Mouse (Mus musculus): ENCODE results near the gene Tcp11. TPM values are rescaled to one million over a fixed set of nuclear protein-coding genes. Genes with fewer than 3 reads are reported as not detected.

The Tcp11 gene
- polyA plus RNA-seq, 1 experiment from 2014 or later: 1.5 TPM

DNA sequence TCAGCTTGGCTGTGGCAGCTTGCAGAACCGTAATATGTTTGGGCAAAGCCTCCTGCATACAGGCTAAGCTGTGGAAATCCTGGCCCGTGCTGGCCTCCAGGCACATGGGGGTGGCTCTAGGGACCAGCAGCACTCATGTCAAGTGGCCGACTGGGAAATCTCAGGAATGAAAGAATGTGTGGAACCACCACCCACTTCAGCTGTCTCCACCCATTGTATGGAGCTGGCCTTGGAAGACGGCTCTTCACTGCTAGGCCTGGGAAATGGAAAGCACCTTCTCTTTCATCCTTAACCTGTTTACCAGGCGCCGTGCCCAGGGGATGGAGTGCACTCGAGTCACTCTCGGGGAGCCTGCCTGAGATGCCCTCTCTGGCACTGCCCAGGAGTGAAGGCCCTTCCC is 45.5 kb downstream of the Tcp11 start:
- Histone ChIP-seq H3K9me3 (no peaks in the 10 kb centered on the region), H3K4me2 (no peak overlapping the region), H3K36me3 (no peaks in the 10 kb centered on the region), H3K4me3 (no peak overlapping the region), H3K4me1 (replicated peaks) (peaks cover 38% of the 10 kb centered on the region), H3K27me3 (no peaks in the 10 kb centered on the region), H3K27ac (replicated peaks) (no peak overlapping the region), H3K9ac (no peak overlapping the region)
- WGBS: 77% methylated on average over 8 of the region's 8 CpGs
- no peak for ATAC-seq (ENCODE audit: low FRiP score, low read depth)

GRCm38 (mm10) chr17:28033046-28033580 is 47.3 kb downstream of the Tcp11 start:
- no peak overlapping the region for H3K4me3 ChIP-seq
- no peaks in the 10 kb centered on the region for H3K27me3 ChIP-seq
- H3K4me2 ChIP-seq: no peak overlapping the region
- no peaks in the 10 kb centered on the region for H3K36me3 ChIP-seq
- H3K27ac ChIP-seq (replicated peaks): peak overlapping the region; percentile 46
- no peak overlapping the region for H3K9ac ChIP-seq
- peaks cover 45% of the 10 kb centered on the region for H3K4me1 ChIP-seq (replicated peaks)
- no peak for ATAC-seq (ENCODE audit: low FRiP score, low read depth)
- no peaks in the 10 kb centered on the region for H3K9me3 ChIP-seq
- 16% methylated on average over 3 of the region's 3 CpGs for WGBS

DNA sequence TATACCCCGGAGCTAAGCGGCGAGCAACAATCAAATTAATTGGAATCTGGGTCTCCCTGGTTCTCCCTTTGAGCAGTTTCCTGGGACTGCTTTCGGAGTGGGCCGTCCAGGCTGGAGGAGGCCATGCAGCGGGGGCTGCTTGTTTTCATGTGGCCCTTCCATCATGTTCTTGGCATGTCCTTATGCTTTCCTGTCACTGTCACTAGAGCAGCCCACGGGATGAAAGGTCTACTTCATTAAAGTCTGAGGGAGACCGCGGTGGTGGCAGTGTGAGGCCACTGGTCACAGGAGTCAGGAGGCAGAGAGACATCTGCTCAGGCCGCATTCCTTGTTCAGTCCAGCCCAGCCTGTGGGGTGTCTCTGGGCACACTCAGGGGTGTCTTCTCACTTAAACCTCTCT is 48.2 kb downstream of the Tcp11 start:
- H3K4me2 ChIP-seq: no peak overlapping the region
- H3K36me3 ChIP-seq: no peaks in the 10 kb centered on the region
- ATAC-seq (ENCODE audit: low FRiP score, low read depth): 0 out of 2 replicates have a peak, but pooled peaks have one; percentile 4
- H3K27me3 ChIP-seq: no peaks in the 10 kb centered on the region
- peak overlapping the region; percentile 45; the same call in 1 of the 2 replicates for H3K27ac ChIP-seq (replicated peaks)
- no peak overlapping the region for H3K4me3 ChIP-seq
- no peaks in the 10 kb centered on the region for H3K9me3 ChIP-seq
- 41% methylated on average over 10 of the region's 10 CpGs for WGBS
- peaks cover 39% of the 10 kb centered on the region for H3K4me1 ChIP-seq (replicated peaks)
- no peak overlapping the region for H3K9ac ChIP-seq

GRCm38 (mm10) chr17:28031281-28031941 is 49.0 kb downstream of the Tcp11 start:
- Histone ChIP-seq H3K4me1 (replicated peaks) (peaks cover 37% of the 10 kb centered on the region), H3K9ac (no peak overlapping the region), H3K9me3 (no peaks in the 10 kb centered on the region), H3K27ac (replicated peaks) (0 out of 2 replicates have a peak overlapping the region, but pooled peaks have one; percentile 26), H3K36me3 (no peaks in the 10 kb centered on the region), H3K27me3 (no peaks in the 10 kb centered on the region), H3K4me3 (no peak overlapping the region), H3K4me2 (no peak overlapping the region)
- 64% methylated on average over 9 of the region's 9 CpGs for WGBS
- peak; percentile 1; the same call in 1 of the 2 replicates for ATAC-seq (ENCODE audit: low FRiP score, low read depth)

- no peak for ATAC-seq (ENCODE audit: low FRiP score, low read depth)
- H3K4me1 ChIP-seq (replicated peaks): peaks cover 47% of the 10 kb centered on the region
- 73% methylated on average over 10 of the region's 10 CpGs for WGBS
- H3K4me2 ChIP-seq: no peak overlapping the region
- no peaks in the 10 kb centered on the region for H3K36me3 ChIP-seq
- no peaks in the 10 kb centered on the region for H3K27me3 ChIP-seq
- H3K27ac ChIP-seq (replicated peaks): no peak overlapping the region
- H3K9ac ChIP-seq: no peak overlapping the region
- no peaks in the 10 kb centered on the region for H3K9me3 ChIP-seq
- H3K4me3 ChIP-seq: no peak overlapping the region
Measured at GRCm38 (mm10) chr17:28030446-28030845, 50.0 kb downstream of the Tcp11 start.

- WGBS: 80% methylated on average over 2 of the region's 2 CpGs
- H3K27me3 ChIP-seq: no peaks in the 10 kb centered on the region
Measured at GRCm38 (mm10) chr17:28029308-28029707, 51.1 kb downstream of the Tcp11 start.

GRCm38 (mm10) chr17:28028236-28028635 is 52.2 kb downstream of the Tcp11 start:
- no peaks in the 10 kb centered on the region for H3K9me3 ChIP-seq
- WGBS: 73% methylated on average over 10 of the region's 10 CpGs
- H3K27me3 ChIP-seq: no peaks in the 10 kb centered on the region
- H3K27ac ChIP-seq (replicated peaks): no peak overlapping the region
- no peak for ATAC-seq (ENCODE audit: low FRiP score, low read depth)
- H3K36me3 ChIP-seq: no peaks in the 10 kb centered on the region
- no peak overlapping the region for H3K9ac ChIP-seq
- H3K4me3 ChIP-seq: no peak overlapping the region
- H3K4me1 ChIP-seq (replicated peaks): peaks cover 65% of the 10 kb centered on the region
- H3K4me2 ChIP-seq: no peak overlapping the region

More at GRCm38 (mm10) chr17:28029308-28029707, 51.1 kb downstream of the Tcp11 start:
- H3K4me2 ChIP-seq: no peak overlapping the region
- ATAC-seq (ENCODE audit: low FRiP score, low read depth): no peak
- 0 out of 2 replicates have a peak overlapping the region, but pooled peaks have one; percentile 10 for H3K27ac ChIP-seq (replicated peaks)
- no peak overlapping the region for H3K9ac ChIP-seq
- no peaks in the 10 kb centered on the region for H3K36me3 ChIP-seq
- peaks cover 57% of the 10 kb centered on the region for H3K4me1 ChIP-seq (replicated peaks)
- no peak overlapping the region for H3K4me3 ChIP-seq
- H3K9me3 ChIP-seq: no peaks in the 10 kb centered on the region

- whole genome bisulfite sequencing: 91% methylated on average over 6 of the region's 6 CpGs
- Histone ChIP-seq H3K9me3 (no peaks in the 10 kb centered on the region), H3K36me3 (no peaks in the 10 kb centered on the region), H3K27me3 (no peaks in the 10 kb centered on the region), H3K9ac (no peak overlapping the region), H3K4me2 (no peak overlapping the region), H3K4me3 (no peak overlapping the region), H3K4me1 (replicated peaks) (peaks cover 65% of the 10 kb centered on the region), H3K27ac (replicated peaks) (no peak overlapping the region)
- ATAC-seq (ENCODE audit: low FRiP score, low read depth): no peak
Measured at GRCm38 (mm10) chr17:28027197-28027596, 53.2 kb downstream of the Tcp11 start.

DNA sequence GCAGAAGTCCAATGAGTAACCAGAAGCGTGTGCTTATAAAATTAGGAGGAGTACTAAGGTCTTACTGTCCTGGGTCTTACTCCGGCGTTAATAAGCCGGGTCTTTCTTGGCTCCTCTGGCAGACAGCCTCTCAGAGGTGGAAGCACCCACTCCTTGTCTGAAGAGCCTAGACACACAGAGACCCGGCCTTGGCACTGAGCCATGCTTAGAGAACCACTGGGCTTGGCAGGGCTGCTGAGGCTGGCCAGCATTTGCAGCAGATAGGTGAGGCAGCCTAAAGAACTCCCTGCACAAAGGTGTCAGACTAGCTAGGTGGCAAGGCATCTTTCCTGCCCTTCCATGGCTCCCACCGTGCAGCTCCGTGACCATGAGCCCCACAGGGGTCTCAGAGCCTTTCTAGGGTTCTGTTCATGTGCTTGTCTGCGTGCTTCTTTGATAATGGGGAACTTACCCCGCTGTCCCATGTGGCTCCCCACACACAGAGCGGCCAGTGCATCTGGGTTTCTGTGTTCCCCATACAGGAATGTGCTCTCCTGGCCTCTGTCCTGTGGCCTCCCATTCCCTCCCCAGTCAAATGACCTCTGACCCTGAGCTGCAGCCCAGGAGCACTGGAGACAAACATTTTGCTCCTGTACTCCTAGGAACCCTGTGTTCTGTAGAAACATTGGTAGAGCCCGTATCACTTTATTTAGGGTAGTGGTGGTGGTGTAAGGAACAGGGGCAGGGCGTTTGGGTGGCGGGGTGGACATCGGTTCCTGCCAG is 54.1 kb downstream of the Tcp11 start:
- peak overlapping the region; percentile 50; the same call in 1 of the 2 replicates for H3K27ac ChIP-seq (replicated peaks)
- no peak overlapping the region for H3K4me2 ChIP-seq
- H3K9me3 ChIP-seq: no peaks in the 10 kb centered on the region
- 67% methylated on average over 14 of the region's 14 CpGs for WGBS
- H3K4me1 ChIP-seq (replicated peaks): peaks cover 63% of the 10 kb centered on the region
- no peak for ATAC-seq (ENCODE audit: low FRiP score, low read depth)
- H3K4me3 ChIP-seq: no peak overlapping the region
- H3K27me3 ChIP-seq: no peaks in the 10 kb centered on the region
- H3K9ac ChIP-seq: no peak overlapping the region
- no peaks in the 10 kb centered on the region for H3K36me3 ChIP-seq

DNA sequence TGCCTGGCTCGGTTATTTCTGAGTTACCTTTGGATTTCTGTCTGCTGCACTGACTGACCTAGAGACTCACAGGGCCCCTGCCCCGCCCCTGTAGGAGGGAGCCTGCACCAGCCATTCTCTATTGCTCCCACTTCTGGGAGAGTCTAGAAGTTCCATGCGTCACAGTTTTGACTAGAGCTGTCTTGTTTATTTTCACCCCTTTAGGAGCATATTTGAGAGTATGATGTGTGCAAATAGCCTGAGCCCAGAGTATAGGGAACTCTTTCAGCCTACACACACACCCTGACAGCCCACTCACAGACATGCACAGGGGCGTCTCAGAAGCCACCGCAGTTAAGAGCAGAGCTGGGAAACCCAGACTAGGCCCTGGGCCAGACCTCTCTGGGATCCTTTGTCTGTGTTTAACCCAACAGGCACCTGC is 54.9 kb downstream of the Tcp11 start:
- WGBS: 63% methylated on average over 5 of the region's 5 CpGs

GRCm38 (mm10) chr17:28022854-28023655 is 57.4 kb downstream of the Tcp11 start:
- Histone ChIP-seq H3K27ac (replicated peaks) (peak overlapping the region; percentile 18), H3K9ac (no peak overlapping the region), H3K27me3 (no peaks in the 10 kb centered on the region), H3K36me3 (no peaks in the 10 kb centered on the region), H3K4me1 (replicated peaks) (peaks cover 77% of the 10 kb centered on the region), H3K4me2 (no peak overlapping the region), H3K9me3 (no peaks in the 10 kb centered on the region), H3K4me3 (no peak overlapping the region)
- ATAC-seq (ENCODE audit: low FRiP score, low read depth): no peak
- WGBS: 78% methylated on average over 22 of the region's 22 CpGs

More for the DNA sequence above, 54.9 kb downstream of the Tcp11 start:
- Histone ChIP-seq H3K4me3 (no peak overlapping the region), H3K4me1 (replicated peaks) (peaks cover 63% of the 10 kb centered on the region), H3K9ac (no peak overlapping the region), H3K27me3 (no peaks in the 10 kb centered on the region), H3K4me2 (no peak overlapping the region), H3K27ac (replicated peaks) (peak overlapping the region; percentile 50), H3K9me3 (no peaks in the 10 kb centered on the region), H3K36me3 (no peaks in the 10 kb centered on the region)
- ATAC-seq (ENCODE audit: low FRiP score, low read depth): no peak

All from hindbrain, embryonic 15.5 days (tissue).